Mouse (Mus musculus): ENCODE results near the gene Cdkn2d. TPM values are rescaled to one million over a fixed set of nuclear protein-coding genes. Genes with fewer than 3 reads are reported as not detected.
A peak's percentile ranks its signal among the peaks of the same experiment; 100 is the strongest.
"Not testable (repeated sequence)": the region's sequence is repeated elsewhere in the genome, so short reads cannot be mapped to it uniquely, and the experiment has no call there.

Gene Cdkn2d
- polyA plus RNA-seq, 1 experiment from 2014 or later = 38.0 TPM

GRCm38 (mm10) chr9:21286753-21287152 is 4.5 kb downstream of the Cdkn2d start:
- peak overlapping the region; percentile 84; the same call in 1 of the 2 replicates for H3K27ac ChIP-seq
- peaks cover 39% of the 10 kb centered on the region for H3K4me1 ChIP-seq
- WGBS = 82% methylated on average over 3 of the region's 3 CpGs
- peaks cover 47% of the 10 kb centered on the region for H3K36me3 ChIP-seq
- peak overlapping the region; percentile 86 for H3K4me3 ChIP-seq
- no peak for DNase-seq (ENCODE audit: low spot score)
- no peaks in the 10 kb centered on the region for H3K27me3 ChIP-seq (ENCODE audit: low read depth, poor library complexity, severe bottlenecking)
- H3K9me3 ChIP-seq (replicated peaks) = no peaks in the 10 kb centered on the region

- Histone ChIP-seq H3K27ac (no peak overlapping the region), H3K36me3 (peaks cover 72% of the 10 kb centered on the region), H3K4me3 (no peak overlapping the region), H3K4me1 (peaks cover 24% of the 10 kb centered on the region), H3K9me3 (replicated peaks) (no peaks in the 10 kb centered on the region), H3K27me3 (ENCODE audit: low read depth, poor library complexity, severe bottlenecking) (no peaks in the 10 kb centered on the region)
- DNase-seq (ENCODE audit: low spot score) = no peak
- WGBS = 91% methylated on average over 3 of the region's 3 CpGs
These were observed 7.2 kb downstream of the Cdkn2d start for GRCm38 (mm10) chr9:21283994-21284393.

GRCm38 (mm10) chr9:21283591-21283990 is 7.6 kb downstream of the Cdkn2d start:
- 92% methylated on average over 5 of the region's 5 CpGs for WGBS
- H3K36me3 ChIP-seq = peaks cover 74% of the 10 kb centered on the region
- no peak for DNase-seq (ENCODE audit: low spot score)

GRCm38 (mm10) chr9:21277776-21278175 is 13.4 kb downstream of the Cdkn2d start:
- no peak for DNase-seq (ENCODE audit: low spot score)
- H3K4me1 ChIP-seq = no peaks in the 10 kb centered on the region
- H3K4me3 ChIP-seq = no peak overlapping the region
- no peak overlapping the region for H3K27ac ChIP-seq
- no peaks in the 10 kb centered on the region for H3K9me3 ChIP-seq (replicated peaks)
- H3K27me3 ChIP-seq (ENCODE audit: low read depth, poor library complexity, severe bottlenecking) = no peaks in the 10 kb centered on the region
- H3K36me3 ChIP-seq = peaks cover 97% of the 10 kb centered on the region
- 96% methylated on average over 5 of the region's 5 CpGs for WGBS

More at GRCm38 (mm10) chr9:21283591-21283990, 7.6 kb downstream of the Cdkn2d start:
- H3K9me3 ChIP-seq (replicated peaks) = no peaks in the 10 kb centered on the region
- H3K27me3 ChIP-seq (ENCODE audit: low read depth, poor library complexity, severe bottlenecking) = no peaks in the 10 kb centered on the region
- no peak overlapping the region for H3K27ac ChIP-seq
- peaks cover 20% of the 10 kb centered on the region for H3K4me1 ChIP-seq
- H3K4me3 ChIP-seq = no peak overlapping the region

GRCm38 (mm10) chr9:21276307-21276706 is 14.9 kb downstream of the Cdkn2d start:
- H3K4me3 ChIP-seq = no peak overlapping the region
- WGBS = 86% methylated on average over 8 of the region's 8 CpGs
- DNase-seq (ENCODE audit: low spot score) = no peak
- no peak overlapping the region for H3K27ac ChIP-seq
- H3K9me3 ChIP-seq (replicated peaks) = no peaks in the 10 kb centered on the region
- H3K36me3 ChIP-seq = peaks cover 98% of the 10 kb centered on the region
- no peaks in the 10 kb centered on the region for H3K4me1 ChIP-seq
- no peaks in the 10 kb centered on the region for H3K27me3 ChIP-seq (ENCODE audit: low read depth, poor library complexity, severe bottlenecking)

- H3K9me3 ChIP-seq (replicated peaks) = no peaks in the 10 kb centered on the region
- peaks cover 98% of the 10 kb centered on the region for H3K36me3 ChIP-seq
- H3K4me3 ChIP-seq = no peak overlapping the region
- DNase-seq (ENCODE audit: low spot score) = no peak
- H3K27ac ChIP-seq = no peak overlapping the region
- no peaks in the 10 kb centered on the region for H3K27me3 ChIP-seq (ENCODE audit: low read depth, poor library complexity, severe bottlenecking)
- 90% methylated on average over 12 of the region's 12 CpGs for WGBS
- H3K4me1 ChIP-seq = no peaks in the 10 kb centered on the region
These were observed 15.5 kb downstream of the Cdkn2d start for GRCm38 (mm10) chr9:21275727-21276126.

GRCm38 (mm10) chr9:21275013-21275710 is 16.0 kb downstream of the Cdkn2d start:
- H3K4me1 ChIP-seq = no peaks in the 10 kb centered on the region

GRCm38 (mm10) chr9:21274336-21274735 is 16.9 kb downstream of the Cdkn2d start:
- DNase-seq (ENCODE audit: low spot score) = no peak
- no peaks in the 10 kb centered on the region for H3K9me3 ChIP-seq (replicated peaks)
- no peaks in the 10 kb centered on the region for H3K4me1 ChIP-seq
- 92% methylated on average over 3 of the region's 3 CpGs for WGBS
- H3K36me3 ChIP-seq = peaks cover 97% of the 10 kb centered on the region
- H3K27me3 ChIP-seq (ENCODE audit: low read depth, poor library complexity, severe bottlenecking) = no peaks in the 10 kb centered on the region
- no peak overlapping the region for H3K27ac ChIP-seq
- H3K4me3 ChIP-seq = no peak overlapping the region

More at GRCm38 (mm10) chr9:21275013-21275710, 16.0 kb downstream of the Cdkn2d start:
- H3K27ac ChIP-seq = no peak overlapping the region
- no peak for DNase-seq (ENCODE audit: low spot score)
- peaks cover 99% of the 10 kb centered on the region for H3K36me3 ChIP-seq
- no peak overlapping the region for H3K4me3 ChIP-seq
- no peaks in the 10 kb centered on the region for H3K9me3 ChIP-seq (replicated peaks)
- H3K27me3 ChIP-seq (ENCODE audit: low read depth, poor library complexity, severe bottlenecking) = no peaks in the 10 kb centered on the region
- 83% methylated on average over 7 of the region's 7 CpGs for WGBS

- 81% methylated on average over 7 of the region's 7 CpGs for WGBS
- DNase-seq (ENCODE audit: low spot score) = no peak
- H3K4me3 ChIP-seq = no peak overlapping the region
- H3K4me1 ChIP-seq = no peaks in the 10 kb centered on the region
- H3K27me3 ChIP-seq (ENCODE audit: low read depth, poor library complexity, severe bottlenecking) = no peaks in the 10 kb centered on the region
- H3K27ac ChIP-seq = no peak overlapping the region
- no peaks in the 10 kb centered on the region for H3K9me3 ChIP-seq (replicated peaks)
- H3K36me3 ChIP-seq = peaks cover 97% of the 10 kb centered on the region
These were observed 17.5 kb downstream of the Cdkn2d start for GRCm38 (mm10) chr9:21273520-21274228.

GRCm38 (mm10) chr9:21273094-21273493 is 18.1 kb downstream of the Cdkn2d start:
- Histone ChIP-seq H3K4me3 (no peak overlapping the region), H3K27ac (no peak overlapping the region), H3K36me3 (peaks cover 98% of the 10 kb centered on the region), H3K27me3 (ENCODE audit: low read depth, poor library complexity, severe bottlenecking) (no peaks in the 10 kb centered on the region), H3K4me1 (no peaks in the 10 kb centered on the region), H3K9me3 (replicated peaks) (no peaks in the 10 kb centered on the region)
- 88% methylated on average over 8 of the region's 8 CpGs for WGBS
- DNase-seq (ENCODE audit: low spot score) = no peak

- Histone ChIP-seq H3K27ac (no peak overlapping the region), H3K27me3 (ENCODE audit: low read depth, poor library complexity, severe bottlenecking) (no peaks in the 10 kb centered on the region), H3K4me1 (no peaks in the 10 kb centered on the region), H3K9me3 (replicated peaks) (no peaks in the 10 kb centered on the region), H3K4me3 (no peak overlapping the region), H3K36me3 (peaks cover 98% of the 10 kb centered on the region)
- no peak for DNase-seq (ENCODE audit: low spot score)
- 91% methylated on average over 9 of the region's 9 CpGs for WGBS
These were observed 18.8 kb downstream of the Cdkn2d start for GRCm38 (mm10) chr9:21272391-21272790.

GRCm38 (mm10) chr9:21269590-21269989 is 21.6 kb downstream of the Cdkn2d start:
- Histone ChIP-seq H3K36me3 (peaks cover 79% of the 10 kb centered on the region), H3K4me1 (peaks cover 20% of the 10 kb centered on the region)
- not testable (repeated sequence) for H3K27ac ChIP-seq; DNase-seq (ENCODE audit: low spot score); H3K9me3 ChIP-seq (replicated peaks); H3K27me3 ChIP-seq (ENCODE audit: low read depth, poor library complexity, severe bottlenecking); H3K4me3 ChIP-seq
- WGBS = 85% methylated on average over 5 of the region's 5 CpGs

GRCm38 (mm10) chr9:21268305-21268704 is 22.9 kb downstream of the Cdkn2d start:
- no peaks in the 10 kb centered on the region for H3K9me3 ChIP-seq (replicated peaks)
- peaks cover 67% of the 10 kb centered on the region for H3K36me3 ChIP-seq

More at GRCm38 (mm10) chr9:21268305-21268704, 22.9 kb downstream of the Cdkn2d start:
- 95% methylated on average over 16 of the region's 16 CpGs for WGBS
- H3K27ac ChIP-seq = no peak overlapping the region
- no peaks in the 10 kb centered on the region for H3K27me3 ChIP-seq (ENCODE audit: low read depth, poor library complexity, severe bottlenecking)
- DNase-seq (ENCODE audit: low spot score) = no peak
- H3K4me3 ChIP-seq = no peak overlapping the region
- H3K4me1 ChIP-seq = peaks cover 24% of the 10 kb centered on the region
